Mouse (Mus musculus): ENCODE results near the gene Gm7347. TPM values are rescaled to one million over a fixed set of nuclear protein-coding genes. Genes with fewer than 3 reads are reported as not detected.

Gm7347 gene
- polyA plus RNA-seq (2015; fragmentation: Illumina TruSeq; extraction: RNeasy Lipid Tissue Mini Kit (QIAGEN cat#74804); ENCODE audit: insufficient read depth, low replicate concordance), result not detected

GRCm38 (mm10) chr5:26058481-26058880, at the start of gene Gm7347:
Gm7347 (minus strand) TSS chr5:26058581.

GRCm38 (mm10) chr5:26105262-26105661, 46.9 kb upstream of the Gm7347 start, which contains the start of gene 5031410I06Rik:
5031410I06Rik (minus strand) TSS chr5:26105362.

GRCm38 (mm10) chr5:26089191-26089590, 30.8 kb upstream of the Gm7347 start, which contains the start of gene Gm10471:
Gm10471 (minus strand) TSS chr5:26089291.

GRCm38 (mm10) chr5:26039458-26039857, 18.9 kb downstream of the Gm7347 start, which contains the start of gene Speer4a:
Speer4a (minus strand) TSS chr5:26039558.

GRCm38 (mm10) chr5:26022816-26023215, 35.6 kb downstream of the Gm7347 start, which contains the start of gene Gm5862:
Gm5862 (minus strand) TSS chr5:26022916.

GRCm38 (mm10) chr5:26004698-26005097, 53.7 kb downstream of the Gm7347 start, which contains the start of gene Gm1979:
Gm1979 (minus strand) TSS chr5:26004798.

Other genes starting within 250 kb of the Gm7347 start
- not detected for gene Gm21663, start 116.2 kb downstream of the Gm7347 start, polyA plus RNA-seq (2015; fragmentation: Illumina TruSeq; extraction: RNeasy Lipid Tissue Mini Kit (QIAGEN cat#74804); ENCODE audit: insufficient read depth, low replicate concordance)
- gene Gm21671, start 104.2 kb downstream of the Gm7347 start, polyA plus RNA-seq (2015; fragmentation: Illumina TruSeq; extraction: RNeasy Lipid Tissue Mini Kit (QIAGEN cat#74804); ENCODE audit: insufficient read depth, low replicate concordance), result not detected
- not detected for gene Gm21680, start 85.9 kb downstream of the Gm7347 start, polyA plus RNA-seq (2015; fragmentation: Illumina TruSeq; extraction: RNeasy Lipid Tissue Mini Kit (QIAGEN cat#74804); ENCODE audit: insufficient read depth, low replicate concordance)
- gene Gm21698, start 69.9 kb downstream of the Gm7347 start, polyA plus RNA-seq (2015; fragmentation: Illumina TruSeq; extraction: RNeasy Lipid Tissue Mini Kit (QIAGEN cat#74804); ENCODE audit: insufficient read depth, low replicate concordance), result not detected
- not detected for gene Gm1979, start 53.8 kb downstream of the Gm7347 start, polyA plus RNA-seq (2015; fragmentation: Illumina TruSeq; extraction: RNeasy Lipid Tissue Mini Kit (QIAGEN cat#74804); ENCODE audit: insufficient read depth, low replicate concordance)
- not detected for gene Gm5862, start 35.7 kb downstream of the Gm7347 start, polyA plus RNA-seq (2015; fragmentation: Illumina TruSeq; extraction: RNeasy Lipid Tissue Mini Kit (QIAGEN cat#74804); ENCODE audit: insufficient read depth, low replicate concordance)
- not detected for gene Speer4a, start 19.0 kb downstream of the Gm7347 start, polyA plus RNA-seq (2015; fragmentation: Illumina TruSeq; extraction: RNeasy Lipid Tissue Mini Kit (QIAGEN cat#74804); ENCODE audit: insufficient read depth, low replicate concordance)
- gene Gm10471, start 30.7 kb upstream of the Gm7347 start, polyA plus RNA-seq (2015; fragmentation: Illumina TruSeq; extraction: RNeasy Lipid Tissue Mini Kit (QIAGEN cat#74804); ENCODE audit: insufficient read depth, low replicate concordance), result not detected
- not detected for gene 5031410I06Rik, start 46.8 kb upstream of the Gm7347 start, polyA plus RNA-seq (2015; fragmentation: Illumina TruSeq; extraction: RNeasy Lipid Tissue Mini Kit (QIAGEN cat#74804); ENCODE audit: insufficient read depth, low replicate concordance)
- gene Gm10220, start 62.8 kb upstream of the Gm7347 start, polyA plus RNA-seq (2015; fragmentation: Illumina TruSeq; extraction: RNeasy Lipid Tissue Mini Kit (QIAGEN cat#74804); ENCODE audit: insufficient read depth, low replicate concordance), result not detected
- not detected for gene Gm7361, start 199.1 kb upstream of the Gm7347 start, polyA plus RNA-seq (2015; fragmentation: Illumina TruSeq; extraction: RNeasy Lipid Tissue Mini Kit (QIAGEN cat#74804); ENCODE audit: insufficient read depth, low replicate concordance)